Mouse (Mus musculus): ENCODE measurements at regions not wholly inside any gene's neighbourhood (a gene's known extent, or its start where the extent isn't known, plus 50 kb on each side); places are given as distances from the start of the nearest gene placed in this dataset.

DNA sequence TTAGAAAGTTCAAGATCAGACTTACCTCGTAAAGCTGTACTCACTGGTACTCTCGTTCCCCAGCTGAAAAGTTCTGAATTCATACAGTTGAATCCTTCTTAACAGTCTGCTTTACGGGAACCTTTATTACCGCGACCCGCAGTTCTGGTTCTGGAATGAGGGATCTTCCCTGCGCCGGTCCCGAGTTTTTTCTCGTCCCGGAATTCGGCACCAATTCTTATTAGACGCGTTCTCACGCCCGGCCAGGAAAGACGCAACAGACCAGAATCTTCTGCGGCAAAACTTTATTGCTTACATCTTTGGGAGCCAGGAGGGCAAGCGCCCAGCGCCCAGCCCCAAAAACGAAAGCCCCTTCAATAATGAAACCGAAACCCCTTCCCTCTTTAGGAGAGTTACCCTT, 423.4 kb downstream of the Tox3 start:
- DNase-seq (ENCODE audit: low spot score in 2 of 2) = peak in 1 of 2 experiments; percentile 24

DNA sequence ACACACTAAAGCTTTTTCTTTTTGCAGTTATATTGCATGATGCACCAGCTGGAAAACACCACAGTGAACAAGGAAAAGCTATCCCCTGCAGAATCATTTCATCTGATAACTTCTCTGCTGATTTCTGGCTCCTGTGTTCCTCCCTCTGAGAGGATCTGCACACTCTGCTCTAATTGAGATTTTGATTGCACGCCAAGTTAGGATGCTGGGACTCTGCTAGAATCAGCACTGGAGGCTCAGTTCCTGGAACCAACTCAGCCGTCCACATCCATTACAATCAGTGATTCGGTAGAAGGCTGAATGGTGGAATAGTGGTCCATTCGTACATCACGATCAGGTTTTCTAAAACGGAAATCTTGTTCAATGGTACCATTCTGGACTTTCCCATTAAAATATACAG, 434.1 kb downstream of the Tox3 start:
- DNase-seq (ENCODE audit: low spot score in 2 of 2) = no peak

DNA sequence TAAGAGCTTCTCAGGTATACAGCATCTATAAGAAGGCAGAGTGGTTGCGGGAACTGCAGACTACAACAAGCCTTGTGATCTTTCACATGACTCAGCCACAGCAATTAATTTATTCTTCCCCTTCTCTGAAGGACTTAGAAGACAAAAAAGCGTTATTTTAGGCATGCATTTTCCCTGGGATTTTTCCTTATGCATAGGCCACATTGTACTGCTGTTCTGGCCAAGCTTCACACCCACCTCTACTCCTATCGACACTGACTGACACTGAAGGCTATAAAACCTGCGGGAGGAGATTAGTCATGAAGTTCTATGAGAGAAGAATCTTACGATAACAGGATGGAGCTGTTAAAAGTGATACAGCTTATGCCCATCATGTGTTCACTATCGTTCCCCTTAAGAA, 441.9 kb downstream of the Tox3 start:
- DNase-seq (ENCODE audit: low spot score in 2 of 2) = no peak

DNA sequence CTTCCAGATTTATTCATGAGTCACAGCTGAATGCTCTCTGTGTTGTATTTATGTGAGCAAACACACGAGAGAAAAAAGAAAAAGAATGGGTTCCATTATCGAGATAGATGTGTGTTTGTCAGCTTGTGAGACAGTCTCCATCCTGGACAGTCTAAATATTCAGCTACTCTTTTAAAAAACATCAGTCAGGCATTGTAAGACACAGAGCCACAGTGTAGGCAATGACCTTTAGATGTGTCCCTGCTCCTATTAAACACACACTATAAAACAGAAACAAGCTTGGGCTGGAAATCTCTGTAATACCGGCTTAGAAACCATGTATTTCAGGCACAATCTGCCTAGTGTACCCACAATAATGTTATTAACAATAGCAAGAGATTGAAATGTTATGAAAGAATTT, 442.6 kb downstream of the Tox3 start:
- DNase-seq (ENCODE audit: low spot score in 2 of 2) = no peak

DNA sequence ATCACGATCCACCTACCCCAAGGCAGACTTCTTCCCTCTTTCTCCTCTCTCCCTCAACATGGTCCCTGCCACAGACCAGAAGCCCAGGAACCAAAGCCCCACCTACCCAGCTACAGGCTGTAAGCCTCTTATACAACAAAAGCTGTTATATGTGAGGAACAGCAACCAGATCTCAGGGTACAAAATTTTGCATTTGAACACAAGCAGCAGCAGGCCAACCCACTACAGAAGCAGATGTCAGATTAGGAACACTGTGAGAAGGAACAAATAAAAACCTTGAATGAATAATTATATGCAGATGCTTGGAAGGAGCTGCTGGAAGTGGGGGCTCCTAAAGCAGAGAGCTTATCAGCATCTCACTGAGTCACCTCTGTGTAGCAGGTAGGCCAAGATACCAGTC, 444.8 kb downstream of the Tox3 start:
- DNase-seq (ENCODE audit: low spot score in 2 of 2) = no peak

DNA sequence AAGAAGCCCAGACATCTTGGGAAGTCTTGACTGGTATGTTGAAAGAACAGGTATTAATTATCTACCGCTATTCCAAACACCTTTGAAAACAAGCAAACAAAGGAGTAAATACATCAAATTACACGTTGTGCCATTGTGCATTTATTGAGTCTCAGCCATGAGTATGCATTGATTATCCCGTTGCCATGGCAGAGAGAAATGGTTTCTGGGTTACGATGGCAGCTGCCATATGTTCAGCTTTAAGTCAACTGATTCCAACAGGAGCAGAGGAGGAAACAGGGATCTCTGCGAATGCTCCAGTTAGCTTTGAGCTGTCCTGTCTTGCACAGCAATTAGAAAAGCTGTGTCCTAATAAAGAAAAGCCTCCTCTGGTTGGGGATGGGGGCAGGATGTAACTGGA, 475.4 kb downstream of the Tox3 start:
- DNase-seq (ENCODE audit: low spot score in 2 of 2) = no peak

GRCm38 (mm10) chr8:89871966-89872365, 476.2 kb downstream of the Tox3 start:
- no peak for DNase-seq (ENCODE audit: low spot score in 2 of 2)

DNA sequence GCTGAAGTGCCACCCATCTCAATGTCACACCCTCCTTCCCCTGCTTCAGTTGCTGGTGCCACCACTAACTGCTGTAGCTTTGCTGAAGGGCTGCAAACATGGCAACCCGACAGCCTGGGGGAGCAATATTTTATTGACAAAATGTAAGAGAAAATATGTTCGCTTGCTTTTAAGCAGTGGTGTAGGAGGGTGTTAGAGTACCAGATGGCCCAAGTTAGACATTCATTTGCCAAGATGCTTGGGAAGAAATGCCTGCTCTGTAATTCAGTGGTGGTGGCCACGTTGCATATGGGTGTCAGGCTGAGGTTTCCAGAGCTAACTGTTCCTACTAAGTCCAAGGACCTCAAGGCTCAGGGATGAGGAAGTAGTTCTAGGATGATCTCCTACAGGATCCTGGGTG, 488.3 kb downstream of the Tox3 start:
- DNase-seq (ENCODE audit: low spot score in 2 of 2) = no peak

GRCm38 (mm10) chr8:89858706-89859385, 489.3 kb downstream of the Tox3 start:
- no peak for DNase-seq (ENCODE audit: low spot score in 2 of 2)

DNA sequence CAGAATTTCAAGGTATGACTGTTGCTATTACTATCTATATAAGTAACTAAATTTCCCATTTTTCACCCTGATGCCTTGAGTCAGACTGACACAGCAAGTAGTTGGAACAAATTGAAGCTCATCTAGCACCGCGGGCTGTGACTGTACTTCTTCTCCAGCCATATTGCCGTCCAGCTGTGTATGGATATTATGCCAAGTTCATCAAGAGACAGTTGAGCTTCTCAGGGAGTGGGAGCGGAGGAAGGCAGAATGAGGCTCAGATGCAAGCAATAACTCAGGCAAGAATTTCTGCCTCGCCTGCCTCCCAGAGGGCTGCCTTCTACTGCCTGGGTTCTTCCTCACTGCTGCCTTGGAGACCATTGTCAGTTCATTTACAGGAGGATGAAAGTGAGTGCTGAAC, 492.6 kb downstream of the Tox3 start:
- no peak for DNase-seq (ENCODE audit: low spot score in 2 of 2)

DNA sequence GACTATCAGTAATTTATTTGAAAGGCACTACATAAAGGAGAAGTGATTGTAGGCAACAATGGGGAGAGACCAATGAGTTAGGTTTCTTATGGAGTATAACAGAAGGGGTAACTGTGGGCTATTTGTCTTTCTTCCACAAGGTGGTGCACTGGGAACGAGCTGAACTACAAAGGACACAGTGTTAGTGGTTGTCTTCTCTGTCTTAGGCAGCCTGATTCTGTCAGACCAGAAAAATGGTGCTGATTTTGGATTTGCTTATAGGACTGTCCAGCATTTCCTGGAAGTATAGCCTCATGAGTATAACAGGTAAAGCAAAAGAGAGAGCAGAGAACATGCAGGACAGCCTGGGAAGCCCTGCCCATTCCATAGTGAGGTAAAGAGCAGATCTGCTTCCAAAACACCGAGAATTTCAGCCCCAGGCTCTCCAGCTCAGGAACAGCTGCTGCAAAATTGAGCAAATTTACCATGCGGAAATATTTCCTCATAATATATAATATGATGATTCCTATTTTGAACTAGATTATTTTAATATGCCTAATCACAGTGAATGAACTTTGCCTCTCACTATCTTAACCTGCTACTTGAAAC, 497.8 kb downstream of the Tox3 start:
- DNase-seq (ENCODE audit: low spot score in 2 of 2) = no peak

DNA sequence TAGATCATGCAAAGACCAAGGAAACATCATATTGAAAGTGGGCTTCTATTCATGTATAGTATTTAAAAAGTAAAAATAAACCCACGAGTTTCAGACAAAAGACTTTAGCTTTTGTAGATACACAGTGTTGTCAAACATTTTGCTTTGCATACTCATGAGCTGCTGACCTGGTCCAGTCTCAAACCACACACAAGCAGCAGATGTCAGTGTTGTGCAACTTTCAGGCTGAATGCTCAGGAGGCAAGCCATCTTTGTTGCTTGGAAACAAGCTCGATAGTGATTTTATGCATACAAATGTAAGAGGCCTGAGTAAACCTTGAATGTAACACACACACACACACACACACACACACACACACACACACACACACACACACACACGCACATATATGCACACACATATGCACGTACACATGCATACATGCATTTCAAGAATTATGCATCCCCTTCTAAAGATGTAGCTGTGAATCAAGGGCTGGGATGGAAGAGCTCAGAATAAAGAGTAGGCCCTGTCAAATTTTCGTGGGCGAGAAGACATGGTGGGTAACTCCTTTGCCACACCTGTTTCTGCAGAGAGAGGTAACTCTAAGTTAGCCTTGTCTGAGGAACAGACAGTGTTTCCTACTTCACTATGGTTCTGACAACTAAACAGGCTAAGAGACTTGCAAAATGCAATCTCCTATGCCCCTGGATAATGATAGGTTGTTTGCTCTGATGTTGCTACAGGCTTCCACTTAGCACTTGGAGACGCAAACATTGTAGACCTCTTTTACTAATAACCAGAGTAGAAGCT, 498.5 kb downstream of the Tox3 start:
- DNase-seq (ENCODE audit: low spot score in 2 of 2) = no peak

GRCm38 (mm10) chr8:89838494-89838893, 509.6 kb downstream of the Tox3 start:
- DNase-seq (ENCODE audit: low spot score in 2 of 2) = no peak

DNA sequence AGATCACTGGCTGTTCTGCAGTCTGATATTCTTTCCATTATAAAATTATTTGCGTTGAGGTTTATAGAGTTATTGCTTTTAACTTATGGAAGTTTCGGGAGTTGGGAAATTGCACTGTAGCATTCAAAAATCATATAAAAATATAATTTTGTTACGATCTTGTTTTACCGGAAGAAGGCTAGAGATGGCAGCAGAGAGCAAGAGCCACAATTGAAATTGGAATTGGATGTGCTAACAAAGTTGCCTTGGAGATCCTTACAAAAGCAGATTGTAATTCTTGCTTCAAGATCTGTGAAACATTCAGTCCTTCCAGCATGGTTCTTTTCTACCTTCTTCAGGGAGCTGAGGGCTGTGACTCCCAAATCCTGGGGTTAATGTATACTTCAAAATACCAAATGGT, 514.4 kb downstream of the Tox3 start:
- no peak for DNase-seq (ENCODE audit: low spot score in 2 of 2)

GRCm38 (mm10) chr8:89824586-89824985, 523.6 kb downstream of the Tox3 start:
- no peak for DNase-seq (ENCODE audit: low spot score in 2 of 2)

GRCm38 (mm10) chr8:89823631-89824030, 524.5 kb downstream of the Tox3 start:
- DNase-seq (ENCODE audit: low spot score in 2 of 2) = no peak

DNA sequence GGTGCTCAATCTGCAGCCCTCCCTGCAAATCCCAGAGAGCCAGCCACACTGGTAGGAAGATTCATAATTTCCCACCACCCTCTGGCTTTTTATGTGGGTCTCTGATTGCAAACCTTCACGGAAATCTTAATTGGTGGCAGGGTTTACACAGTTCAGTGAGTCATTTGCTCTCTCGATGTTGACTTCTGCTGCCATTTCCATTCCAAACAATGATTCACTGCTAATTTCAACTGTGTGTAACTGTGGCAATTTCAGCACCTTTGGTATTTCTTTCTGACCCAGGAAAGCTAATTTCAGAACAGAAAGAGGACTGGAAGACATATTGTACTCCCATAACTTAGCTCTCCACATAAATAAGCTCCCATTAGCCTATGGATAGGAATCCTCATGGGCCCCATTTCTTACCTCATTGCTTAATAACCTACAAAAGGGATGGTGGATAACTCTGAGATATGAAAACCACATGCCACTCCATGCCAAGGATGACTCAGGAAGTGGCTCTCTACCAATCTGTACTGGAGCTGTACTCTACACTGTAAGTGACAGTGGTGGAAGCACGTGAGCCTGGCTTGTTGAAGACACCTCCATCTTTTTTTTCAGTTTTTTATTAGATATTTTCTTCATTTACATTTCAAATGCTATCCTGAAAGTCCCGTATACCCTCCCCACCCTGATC, 536.0 kb downstream of the Tox3 start:
- no peak for DNase-seq (ENCODE audit: low spot score in 2 of 2)

DNA sequence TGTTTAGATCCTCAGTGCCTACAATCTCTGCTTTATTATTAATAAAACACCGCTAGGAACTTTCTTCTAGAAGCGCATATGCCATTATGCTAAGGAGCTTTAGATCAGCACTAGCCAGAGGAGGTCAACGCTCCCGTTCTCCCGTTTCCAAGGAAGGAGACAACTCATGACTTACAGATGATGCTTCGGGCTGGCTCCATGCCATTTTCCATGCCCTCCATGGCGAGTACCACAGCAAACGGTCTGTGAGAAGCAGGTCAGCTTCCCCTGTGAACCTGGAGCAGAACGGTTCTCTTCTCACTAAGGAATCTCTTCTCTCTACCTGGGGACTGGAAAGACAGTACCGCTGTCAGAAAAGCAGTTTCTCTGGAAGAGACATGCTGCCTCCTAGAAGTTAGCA, 559.8 kb downstream of the Tox3 start:
- no peak for DNase-seq (ENCODE audit: low spot score in 2 of 2)

GRCm38 (mm10) chr8:89787050-89787905, 560.9 kb downstream of the Tox3 start:
- DNase-seq (ENCODE audit: low spot score in 2 of 2) = no peak

DNA sequence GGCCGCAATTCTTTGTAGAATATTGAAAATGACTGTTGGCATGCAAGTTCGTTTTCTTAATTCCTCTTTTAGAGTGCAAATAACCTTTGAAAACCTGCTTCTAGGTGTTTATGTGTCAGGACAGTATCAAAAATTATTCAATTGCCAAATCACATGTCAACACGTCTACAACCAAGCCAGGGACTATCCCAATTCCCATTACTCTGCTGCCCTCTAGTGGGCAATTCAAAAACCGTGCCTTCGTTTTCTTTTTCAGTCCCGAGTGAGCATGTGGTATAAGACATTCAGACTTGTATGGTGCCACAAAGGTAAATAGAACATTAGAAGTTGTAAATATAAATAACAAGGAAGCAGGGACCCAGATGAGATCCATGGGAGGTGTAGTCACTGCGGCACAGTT, 563.1 kb downstream of the Tox3 start:
- DNase-seq (ENCODE audit: low spot score in 2 of 2) = peak; percentile 38 to 47

GRCm38 (mm10) chr8:89783311-89783710, 564.8 kb downstream of the Tox3 start:
- DNase-seq (ENCODE audit: low spot score in 2 of 2) = no peak
